ENCODE assay signal across 11 mouse cellular contexts in genomic region chr6:136989824-136990497, GRCm38 (mm10). TPM values are rescaled to one million over a fixed set of nuclear protein-coding genes. Genes with fewer than 3 reads are reported as not detected.
DNase-seq lines count a peak whose midpoint lies in the region; ATAC-seq lines count a peak whose summit lies in the region.
"Had no signal": no experiment of that assay in that cellular context is flagged by ENCODE, and none has a peak within 500 bp of the region (broad histone marks: within the 10 kb centered on the region; RNA-seq: fewer than 3 reads in every experiment).

No protein-coding gene starts in this region.

- no peaks in the 10 kb centered on the region for H3K9me3 ChIP-seq in midbrain, embryonic 12.5 days
- H3K9me3 ChIP-seq in midbrain, embryonic 16.5 days (replicated peaks; ENCODE audit: control insufficient read depth, low read length, poor library complexity, severe bottlenecking), result no peaks in the 10 kb centered on the region
- no peaks in the 10 kb centered on the region for H3K9me3 ChIP-seq in hindbrain, embryonic 15.5 days
- no peaks in the 10 kb centered on the region for H3K9me3 ChIP-seq in neural tube, embryonic 14.5 days (ENCODE audit: control insufficient read depth, low read length)

- peak; percentile 42 for DNase-seq in adrenal gland, postnatal 14 days
- no peak for DNase-seq in adrenal gland, adult 8-10 months
- DNase-seq in frontal cortex, postnatal 10 days (ENCODE audit: low spot score in 2 of 2), result no peak
- DNase-seq in left cerebral cortex, postnatal 4 days, result no peak
- DNase-seq: cerebellum, adult 11 months; kidney, adult 8-10 months had no signal

- intact Hi-C loops in left cerebral cortex, postnatal 4 days (cut with DNase I), result loop anchor here (10.0 kb wide), 1 partner anchor 185 kb away; the partner anchor contains the start of gene Rerg

- H3K4me3 ChIP-seq in midbrain, embryonic 12.5 days, result 0 out of 2 replicates have a peak overlapping the region, but pooled peaks have one; percentile 1
- no peak overlapping the region for H3K4me3 ChIP-seq in midbrain, embryonic 16.5 days (ENCODE audit: low read depth, low read length)
- no peak overlapping the region for H3K4me3 ChIP-seq in hindbrain, embryonic 15.5 days
- no peak overlapping the region for H3K4me3 ChIP-seq in neural tube, embryonic 14.5 days (ENCODE audit: low read depth, low read length)
- H3K4me3 ChIP-seq: myocyte had no signal

- H3K27me3 ChIP-seq in midbrain, embryonic 12.5 days, result no peaks in the 10 kb centered on the region
- no peaks in the 10 kb centered on the region for H3K27me3 ChIP-seq in midbrain, embryonic 16.5 days (ENCODE audit: control insufficient read depth, insufficient read depth, low read depth, low read length)
- no peaks in the 10 kb centered on the region for H3K27me3 ChIP-seq in hindbrain, embryonic 15.5 days
- H3K27me3 ChIP-seq in neural tube, embryonic 14.5 days (ENCODE audit: control insufficient read depth, insufficient read depth, low read length), result no peaks in the 10 kb centered on the region

- H3K27ac ChIP-seq in midbrain, embryonic 12.5 days (replicated peaks), result no peak overlapping the region
- H3K27ac ChIP-seq in midbrain, embryonic 16.5 days (ENCODE audit: low read length), result no peak overlapping the region
- no peak overlapping the region; the same call in 1 of the 2 replicates for H3K27ac ChIP-seq in hindbrain, embryonic 15.5 days (replicated peaks)
- no peak overlapping the region for H3K27ac ChIP-seq in neural tube, embryonic 14.5 days (ENCODE audit: low read depth, low read length)

- H3K9ac ChIP-seq in midbrain, embryonic 12.5 days (replicated peaks), result no peak overlapping the region
- H3K9ac ChIP-seq in midbrain, embryonic 16.5 days (ENCODE audit: low read depth, low read length), result no peak overlapping the region
- no peak overlapping the region for H3K9ac ChIP-seq in hindbrain, embryonic 15.5 days
- H3K9ac ChIP-seq in neural tube, embryonic 14.5 days (replicated peaks; ENCODE audit: low read depth, low read length), result no peak overlapping the region

- no peaks in the 10 kb centered on the region for H3K4me1 ChIP-seq in midbrain, embryonic 12.5 days
- peaks cover 6% of the 10 kb centered on the region; the same call in 1 of the 2 replicates for H3K4me1 ChIP-seq in midbrain, embryonic 16.5 days (ENCODE audit: control insufficient read depth, insufficient read depth, low read length)
- H3K4me1 ChIP-seq in hindbrain, embryonic 15.5 days (replicated peaks), result peaks cover 18% of the 10 kb centered on the region
- H3K4me1 ChIP-seq in neural tube, embryonic 14.5 days (ENCODE audit: control insufficient read depth, insufficient read depth, low read length), result 0 out of 2 replicates have a peak, but pooled peaks cover 5% of the 10 kb centered on the region

- ATAC-seq in midbrain, embryonic 12.5 days (ENCODE audit: low FRiP score, low read depth), result no peak
- no peak for ATAC-seq in midbrain, embryonic 16.5 days
- no peak for ATAC-seq in hindbrain, embryonic 15.5 days (ENCODE audit: low FRiP score, low read depth)
- peak; percentile 41; the same call in 1 of the 2 replicates for ATAC-seq in neural tube, embryonic 14.5 days (ENCODE audit: low read depth)

- no peaks in the 10 kb centered on the region for H3K36me3 ChIP-seq in midbrain, embryonic 12.5 days
- no peaks in the 10 kb centered on the region for H3K36me3 ChIP-seq in midbrain, embryonic 16.5 days (ENCODE audit: control insufficient read depth, insufficient read depth, low read length)
- no peaks in the 10 kb centered on the region for H3K36me3 ChIP-seq in hindbrain, embryonic 15.5 days
- no peaks in the 10 kb centered on the region for H3K36me3 ChIP-seq in neural tube, embryonic 14.5 days (ENCODE audit: control insufficient read depth, insufficient read depth, low read length)

- WGBS in midbrain, embryonic 12.5 days, result 29% methylated on average over 11 of the region's 11 CpGs
- WGBS in midbrain, embryonic 16.5 days, result 37% methylated on average over 11 of the region's 11 CpGs
- WGBS in hindbrain, embryonic 15.5 days, result 29% methylated on average over 11 of the region's 11 CpGs
- 33% methylated on average over 11 of the region's 11 CpGs for WGBS in neural tube, embryonic 14.5 days

- 0 out of 2 replicates have a peak overlapping the region, but pooled peaks have one; percentile 0 for H3K4me2 ChIP-seq in midbrain, embryonic 12.5 days (replicated peaks)
- no peak overlapping the region for H3K4me2 ChIP-seq in midbrain, embryonic 16.5 days (ENCODE audit: low read length)
- peak overlapping the region; percentile 18; the same call in 1 of the 2 replicates for H3K4me2 ChIP-seq in hindbrain, embryonic 15.5 days
- no peak overlapping the region for H3K4me2 ChIP-seq in neural tube, embryonic 14.5 days (ENCODE audit: low read depth, low read length)

RNA-seq across cellular contexts. Expression of gene Arhgdib, which starts 48.3 kb away (rescaled TPM):
- total RNA-seq in adrenal gland, postnatal 14 days (2021), result 24.4 and 62.7 TPM in 2 replicates
- total RNA-seq in adrenal gland, adult 8-10 months (2022), result 10 to 100 TPM; 20.7 to 30.5 (median 28.0) TPM
- polyA plus RNA-seq in midbrain, embryonic 12.5 days (2016; fragmentation: Nextera tagmentation; extraction: Ambion mirVana), result 17.9 and 23.1 TPM in 2 replicates
- polyA plus RNA-seq in midbrain, embryonic 16.5 days (2015; fragmentation: Nextera tagmentation; extraction: Ambion mirVana), result 11.9 and 12.7 TPM in 2 replicates
- polyA plus RNA-seq in hindbrain, embryonic 15.5 days (2015; fragmentation: Nextera tagmentation; extraction: Ambion mirVana), result 14.0 and 16.7 TPM in 2 replicates
- 6.9 and 15.6 TPM in 2 replicates for polyA plus RNA-seq in neural tube, embryonic 14.5 days (2014; fragmentation: Nextera tagmentation; extraction: Ambion mirVana)
- total RNA-seq in left cerebral cortex, postnatal 4 days (2021), result 10 to 100 TPM; 24.4 to 28.9 TPM

Comparison
In these comparisons a context has a peak if more than half of its experiments do, and no peak if none do; other contexts are left out.
1. H3K4me2 ChIP-seq: peak in midbrain, embryonic 12.5 days (single experiment) and hindbrain, embryonic 15.5 days (single experiment); none in midbrain, embryonic 16.5 days (single experiment) and neural tube, embryonic 14.5 days (single experiment).